Mouse (Mus musculus) small intestine, adult 2 months (tissue): Measurements from ENCODE around the gene Ulk4. TPM values are rescaled to one million over a fixed set of nuclear protein-coding genes. Genes with fewer than 3 reads are reported as not detected.

Experiments used
- H3K27ac ChIP-seq: fragments of 200-500 bp; 2 replicates; pipeline ENCODE4 v1.5.1; 2012; ENCODE audit warnings: low read depth, low read length, control low read depth, inconsistent platforms; ENCODE audit not compliant: insufficient read depth
- H3K27me3 ChIP-seq: fragments of 200-500 bp; 2 replicates; pipeline ENCODE4 v1.6.1; 2012; ENCODE audit warnings: mild to moderate bottlenecking, moderate library complexity, low read length, inconsistent platforms; ENCODE audit not compliant: control insufficient read depth, insufficient read depth
- H3K36me3 ChIP-seq: fragments of 200-500 bp; 2 replicates; pipeline ENCODE4 v1.6.1; 2012; ENCODE audit warnings: mild to moderate bottlenecking, low read length, control low read depth, inconsistent platforms; ENCODE audit not compliant: control insufficient read depth, insufficient read depth
- H3K4me1 ChIP-seq: fragments of 200-500 bp; 2 replicates; pipeline ENCODE4 v1.6.1; 2012; ENCODE audit warnings: low read length, inconsistent platforms, mixed read lengths; ENCODE audit not compliant: control insufficient read depth, insufficient read depth, insufficient read length
- H3K4me3 ChIP-seq: fragments of 200-500 bp; 2 replicates; pipeline ENCODE4 v1.5.1; 2012; ENCODE audit warnings: low read depth, mild to moderate bottlenecking, control low read depth, inconsistent platforms, low read length, moderate library complexity
- CTCF ChIP-seq: fragments of 200-500 bp; IDR thresholded peaks from 2 replicates; pipeline ENCODE4 v1.5.1; 2012; ENCODE audit warnings: low read depth, mild to moderate bottlenecking, control low read depth, inconsistent platforms, low read length, moderate library complexity, mixed read lengths; ENCODE audit not compliant: insufficient replicate concordance, insufficient read length; ENCODE audit errors: extremely low read depth
- POLR2A ChIP-seq: fragments of 200-500 bp; IDR thresholded peaks from 2 replicates; pipeline ENCODE4 v1.6.1; 2012; ENCODE audit warnings: low read depth, mild to moderate bottlenecking, control low read depth, inconsistent platforms, low read length, moderate library complexity
- WGBS: fragments of 180-500 bp; shearing (Covaris S2); methylation state at CpG from one replicate; pipeline ENCODE4 v1.1.7; 2018; 5-methylcytosine and 5-hydroxymethylcytosine counted together
- polyA plus RNA-seq: library from polyadenylated mRNA; depleted of rRNA; stranded (reverse); fragments of >200 nt; gene quantifications from 2 replicates; pipeline ENCODE4 v1.2.3, GENCODE M21; 2012

Ulk4 gene
- polyA plus RNA-seq, 1 experiment = 0.65 TPM

DNA sequence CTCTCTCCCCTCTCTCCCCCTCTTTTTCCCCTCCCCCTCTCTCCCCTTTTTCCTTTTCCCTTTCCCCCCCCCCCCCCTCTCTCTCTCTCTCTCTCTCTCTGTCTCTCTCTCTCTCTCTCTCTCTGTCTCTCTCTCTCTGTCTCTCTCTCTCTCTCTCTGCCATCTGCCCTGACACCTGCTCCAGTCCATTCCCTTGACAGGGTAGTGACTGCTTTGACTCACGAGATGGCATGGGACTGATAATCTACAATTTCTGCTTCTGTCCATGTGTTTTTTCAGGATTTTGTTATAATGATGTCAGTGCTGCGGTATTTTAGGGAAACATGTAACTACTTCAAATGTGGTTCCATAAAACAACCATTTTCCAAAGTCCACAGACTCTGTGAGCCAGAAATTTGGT lies 147.5 kb downstream of the Ulk4 start:
- no peak overlapping the region for H3K4me3 ChIP-seq
- TF ChIP-seq POLR2A (no peak), CTCF (no peak)
- H3K4me1 ChIP-seq = no peaks in the 10 kb centered on the region
- H3K36me3 ChIP-seq = no peaks in the 10 kb centered on the region
- 73% methylated on average over 2 of the region's 2 CpGs for WGBS
- no peaks in the 10 kb centered on the region for H3K27me3 ChIP-seq
- H3K27ac ChIP-seq = no peak overlapping the region

DNA sequence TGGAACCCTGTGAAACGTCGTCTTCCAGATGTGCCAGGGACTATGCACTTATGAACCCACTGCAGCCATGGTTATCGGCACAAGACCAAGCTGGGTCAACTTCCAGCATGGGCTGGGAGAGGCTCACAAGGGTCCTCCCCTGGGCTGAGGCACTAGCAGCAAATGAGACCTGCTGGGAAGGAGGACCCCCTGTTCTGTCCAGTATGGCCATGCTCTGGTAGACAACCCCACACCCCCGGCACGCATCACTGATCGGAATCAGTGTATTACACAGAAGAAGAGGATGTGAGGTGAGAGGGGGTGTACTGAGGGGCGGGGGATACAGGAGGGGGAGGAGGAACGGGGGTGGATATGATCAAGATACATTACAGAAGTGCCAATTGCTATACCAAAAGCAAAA lies 148.1 kb downstream of the Ulk4 start:
- 86% methylated on average over 8 of the region's 8 CpGs for WGBS
- no peak overlapping the region for H3K4me3 ChIP-seq
- no peak for TF ChIP-seq POLR2A
- TF ChIP-seq CTCF = no peak
- no peaks in the 10 kb centered on the region for H3K36me3 ChIP-seq
- H3K27me3 ChIP-seq = no peaks in the 10 kb centered on the region
- H3K4me1 ChIP-seq = no peaks in the 10 kb centered on the region
- H3K27ac ChIP-seq = no peak overlapping the region

DNA sequence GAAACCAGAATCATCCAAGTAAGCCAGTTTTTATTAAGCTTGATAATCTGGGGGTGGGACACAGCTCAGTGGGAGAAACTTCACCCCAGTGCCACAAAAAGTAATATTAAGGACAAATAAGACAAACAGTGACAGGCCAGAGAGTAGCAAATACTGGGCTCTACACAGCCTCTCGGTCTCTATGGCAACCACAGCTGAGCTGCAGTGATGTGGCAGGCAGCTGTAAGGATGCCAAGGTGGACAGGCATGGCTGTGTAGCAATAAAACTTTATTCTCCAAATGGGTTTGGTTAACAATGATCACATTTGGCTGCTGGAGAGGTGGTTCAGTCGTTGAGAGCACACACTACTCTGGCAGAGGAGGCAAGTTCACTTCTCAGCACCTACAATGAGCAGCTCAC lies 150.0 kb downstream of the Ulk4 start:
- Histone ChIP-seq H3K36me3 (no peaks in the 10 kb centered on the region), H3K4me3 (no peak overlapping the region), H3K4me1 (no peaks in the 10 kb centered on the region), H3K27me3 (no peaks in the 10 kb centered on the region), H3K27ac (no peak overlapping the region)
- no peak for TF ChIP-seq POLR2A
- no peak for TF ChIP-seq CTCF
- 54% methylated on average over 2 of the region's 2 CpGs for WGBS

DNA sequence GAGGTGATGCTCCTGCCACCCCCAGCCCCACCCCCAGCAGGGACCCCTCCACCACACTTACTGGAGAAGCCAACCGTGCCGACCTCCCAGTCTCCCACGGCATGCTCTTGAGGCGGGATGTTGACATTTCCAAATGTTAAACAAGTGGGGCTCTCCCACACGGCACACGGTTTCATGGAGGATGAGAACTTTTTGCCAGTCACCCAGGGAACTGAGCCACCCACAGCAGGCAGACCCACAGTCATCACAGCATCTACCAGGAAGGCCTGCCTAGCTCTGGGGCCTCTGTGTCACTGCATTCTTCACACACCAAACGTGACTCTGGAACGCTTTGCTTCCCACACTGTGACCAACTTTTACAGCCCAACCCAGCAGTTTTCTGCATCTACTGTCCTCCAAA lies 152.3 kb downstream of the Ulk4 start:
- Histone ChIP-seq H3K36me3 (no peaks in the 10 kb centered on the region), H3K27ac (no peak overlapping the region), H3K4me1 (no peaks in the 10 kb centered on the region), H3K4me3 (no peak overlapping the region), H3K27me3 (no peaks in the 10 kb centered on the region)
- 69% methylated on average over 8 of the region's 8 CpGs for WGBS
- TF ChIP-seq CTCF = no peak
- TF ChIP-seq POLR2A = no peak

DNA sequence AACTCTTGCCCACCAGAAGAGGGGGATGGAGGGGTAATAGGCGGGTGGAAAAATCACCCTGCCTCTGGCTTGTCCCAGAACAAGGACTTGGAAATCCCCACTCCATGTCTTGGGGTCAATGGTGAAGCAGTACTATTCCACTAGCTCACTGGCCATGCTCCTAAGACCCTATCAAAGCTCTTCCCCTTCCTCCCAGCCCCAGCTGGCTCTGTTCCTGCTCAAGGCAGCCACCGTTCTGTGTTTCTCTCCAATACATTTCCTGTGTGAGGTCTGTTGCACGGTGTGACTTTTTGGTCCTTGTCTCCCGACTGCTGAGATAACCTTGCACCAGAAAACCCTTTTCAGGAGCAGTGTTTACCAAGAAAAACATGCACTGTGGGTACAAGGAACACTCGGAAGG lies 155.0 kb downstream of the Ulk4 start:
- Histone ChIP-seq H3K4me3 (no peak overlapping the region), H3K36me3 (no peaks in the 10 kb centered on the region), H3K27me3 (no peaks in the 10 kb centered on the region), H3K4me1 (no peaks in the 10 kb centered on the region), H3K27ac (no peak overlapping the region)
- 45% methylated on average over 5 of the region's 5 CpGs for WGBS
- TF ChIP-seq CTCF (no peak), POLR2A (no peak)

DNA sequence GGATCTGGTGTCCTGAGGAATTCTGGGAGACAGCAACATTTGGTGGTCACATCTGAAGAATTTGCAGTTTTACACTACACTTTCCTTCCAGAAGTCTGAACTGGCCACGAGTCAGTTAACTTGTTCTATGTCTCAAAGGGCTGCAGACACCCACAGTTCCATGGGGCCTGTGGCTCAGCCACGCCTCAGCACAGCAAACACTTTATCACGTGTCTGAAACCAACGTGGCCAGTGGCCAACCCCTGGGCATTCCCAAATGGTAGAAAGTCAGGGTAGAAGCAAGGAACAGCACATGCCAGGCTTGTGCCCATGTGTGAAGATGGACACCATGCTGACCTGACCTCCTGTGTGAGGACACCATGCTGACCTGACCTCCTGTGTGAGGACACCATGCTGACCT lies 159.1 kb downstream of the Ulk4 start:
- H3K27me3 ChIP-seq = no peaks in the 10 kb centered on the region; the same call in 1 of the 2 replicates
- H3K36me3 ChIP-seq = no peaks in the 10 kb centered on the region
- H3K4me3 ChIP-seq = no peak overlapping the region
- TF ChIP-seq POLR2A (no peak), CTCF (no peak)
- no peak overlapping the region for H3K27ac ChIP-seq
- no peaks in the 10 kb centered on the region for H3K4me1 ChIP-seq
- 19% methylated on average over 4 of the region's 4 CpGs for WGBS

DNA sequence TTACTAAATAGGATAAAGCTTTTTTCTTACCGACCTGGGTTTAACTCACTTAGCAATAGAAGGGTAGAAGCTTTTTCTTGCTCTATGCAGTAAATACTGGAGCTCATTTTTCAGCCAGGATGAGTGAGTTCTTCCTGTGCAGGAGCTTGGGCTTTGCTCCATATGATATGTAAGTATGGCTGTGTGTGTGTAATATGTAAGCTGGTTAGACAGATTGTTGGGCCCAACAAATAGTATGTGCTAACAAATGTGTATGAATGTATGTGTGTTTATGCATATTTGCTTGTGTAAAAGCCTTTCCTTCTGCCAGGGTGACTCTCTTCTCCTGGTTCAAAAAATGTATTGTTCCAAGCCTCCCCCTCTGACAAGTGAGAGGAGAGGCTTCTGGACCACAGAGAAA lies 164.9 kb downstream of the Ulk4 start:
- TF ChIP-seq CTCF (no peak), POLR2A (no peak)

DNA sequence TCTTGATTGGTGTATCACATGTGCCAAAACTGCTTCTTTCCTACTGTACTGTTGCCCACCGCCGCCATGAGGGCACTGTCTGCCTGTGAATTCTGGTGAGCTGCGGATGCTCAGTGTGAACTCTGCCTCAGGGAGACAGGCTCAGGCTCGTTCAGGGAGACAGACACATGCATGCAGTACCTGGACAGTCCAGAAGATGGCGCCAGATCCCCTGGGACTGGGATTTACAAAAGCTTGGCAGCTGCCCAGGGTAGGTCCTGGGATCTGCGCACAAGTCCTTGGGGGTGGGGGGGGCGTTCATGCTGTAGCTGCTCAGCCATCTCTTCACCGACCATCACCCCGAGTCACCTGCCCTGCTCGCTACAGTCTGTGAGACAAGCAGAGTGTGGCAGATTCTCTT lies 168.9 kb downstream of the Ulk4 start:
- 23% methylated on average over 10 of the region's 10 CpGs for WGBS
- TF ChIP-seq POLR2A (no peak), CTCF (peak; percentile 79)
- no peak overlapping the region for H3K4me3 ChIP-seq

More for the DNA sequence above, 164.9 kb downstream of the Ulk4 start:
- H3K27ac ChIP-seq = no peak overlapping the region
- H3K27me3 ChIP-seq = peaks cover 6% of the 10 kb centered on the region; the same call in 1 of the 2 replicates
- H3K4me3 ChIP-seq = no peak overlapping the region
- 16% methylated on average over 1 of the region's 1 CpGs for WGBS
- peaks cover 5% of the 10 kb centered on the region for H3K4me1 ChIP-seq
- H3K36me3 ChIP-seq = no peaks in the 10 kb centered on the region

More for the DNA sequence above, 168.9 kb downstream of the Ulk4 start:
- Histone ChIP-seq H3K4me1 (peaks cover 5% of the 10 kb centered on the region), H3K27me3 (peaks cover 6% of the 10 kb centered on the region; the same call in 1 of the 2 replicates), H3K36me3 (no peaks in the 10 kb centered on the region), H3K27ac (no peak overlapping the region)
